Mouse (Mus musculus) cerebellum, adult 2 months (tissue): ENCODE results near the gene Gm12166. TPM values are rescaled to one million over a fixed set of nuclear protein-coding genes. Genes with fewer than 3 reads are reported as not detected.

Experiments used
- DNase-seq, 2 experiments: peaks; one replicate each; pipeline ENCODE4 v3.0.0; 2021
- H3K27ac ChIP-seq: fragments of 200-500 bp; 2 replicates; pipeline ENCODE4 v1.5.1; 2012; ENCODE audit warnings: low read length, control low read depth, inconsistent platforms; ENCODE audit not compliant: insufficient read depth
- H3K27me3 ChIP-seq: fragments of 200-500 bp; 2 replicates; pipeline ENCODE4 v1.6.1; 2012; ENCODE audit warnings: inconsistent platforms, mild to moderate bottlenecking, low read length, moderate library complexity; ENCODE audit not compliant: control insufficient read depth, insufficient read depth
- H3K4me1 ChIP-seq: fragments of 200-500 bp; 2 replicates; pipeline ENCODE4 v1.6.1; 2011; ENCODE audit warnings: low read length; ENCODE audit not compliant: control insufficient read depth, insufficient read depth
- H3K4me3 ChIP-seq: fragments of 200-500 bp; replicated peaks from 2 replicates; pipeline ENCODE3; 2011; ENCODE audit warnings: mild to moderate bottlenecking, low read depth, low read length, control low read depth; ENCODE audit not compliant: insufficient read depth
- CTCF ChIP-seq: fragments of 200-500 bp; IDR thresholded peaks from 2 replicates; pipeline ENCODE4 v1.5.1; 2011; ENCODE audit warnings: low read depth, mild to moderate bottlenecking, control low read depth, low read length, moderate library complexity, borderline replicate concordance; ENCODE audit not compliant: insufficient read depth
- POLR2A ChIP-seq: fragments of 200-500 bp; IDR thresholded peaks from 2 replicates; pipeline ENCODE4 v1.6.1; 2011; ENCODE audit warnings: low read length, control low read depth, borderline replicate concordance; ENCODE audit not compliant: insufficient read depth
- WGBS: fragments of 180-500 bp; shearing (Covaris S2); methylation state at CpG from one replicate; pipeline ENCODE4 v1.1.7; 2018; 5-methylcytosine and 5-hydroxymethylcytosine counted together
- polyA plus RNA-seq: library from polyadenylated mRNA; depleted of rRNA; stranded (reverse); fragments of >200 nt; gene quantifications from 2 replicates; pipeline ENCODE4 v1.2.3, GENCODE M21; 2012

Gm12166 gene
- polyA plus RNA-seq, 1 experiment = 9.0 TPM

- 73% methylated on average over 4 of the region's 4 CpGs for WGBS
- H3K27ac ChIP-seq = no peak overlapping the region
- H3K27me3 ChIP-seq = no peaks in the 10 kb centered on the region; the same call in 1 of the 2 replicates
- H3K4me3 ChIP-seq = no peak overlapping the region
- DNase-seq = no peak
- TF ChIP-seq CTCF = no peak
- no peak for TF ChIP-seq POLR2A
- no peaks in the 10 kb centered on the region for H3K4me1 ChIP-seq
Measured at GRCm38 (mm10) chr11:46089081-46089713, 37.1 kb upstream of the Gm12166 start.

- Histone ChIP-seq H3K4me1 (no peaks in the 10 kb centered on the region), H3K27me3 (no peaks in the 10 kb centered on the region), H3K27ac (no peak overlapping the region), H3K4me3 (no peak overlapping the region)
- TF ChIP-seq CTCF = no peak
- no peak for TF ChIP-seq POLR2A
- DNase-seq = no peak
- WGBS = 78% methylated on average over 3 of the region's 3 CpGs
Measured at GRCm38 (mm10) chr11:46086446-46086845, 34.3 kb upstream of the Gm12166 start.

- no peak overlapping the region for H3K4me3 ChIP-seq
- no peaks in the 10 kb centered on the region for H3K4me1 ChIP-seq
- H3K27me3 ChIP-seq = no peaks in the 10 kb centered on the region
- no peak for DNase-seq
- TF ChIP-seq CTCF = no peak
- no peak for TF ChIP-seq POLR2A
- WGBS = 91% methylated on average over 10 of the region's 10 CpGs
- H3K27ac ChIP-seq = no peak overlapping the region
Measured at GRCm38 (mm10) chr11:46085398-46086163, 33.5 kb upstream of the Gm12166 start.

- TF ChIP-seq POLR2A (no peak), CTCF (no peak)
Measured at GRCm38 (mm10) chr11:46084568-46084967, 32.4 kb upstream of the Gm12166 start.

GRCm38 (mm10) chr11:46083835-46084444 lies 31.8 kb upstream of the Gm12166 start:
- TF ChIP-seq CTCF = no peak
- TF ChIP-seq POLR2A = no peak
- WGBS = 93% methylated on average over 11 of the region's 11 CpGs
- Histone ChIP-seq H3K27ac (0 out of 2 replicates have a peak overlapping the region, but pooled peaks have one; percentile 39), H3K4me1 (no peaks in the 10 kb centered on the region), H3K4me3 (no peak overlapping the region), H3K27me3 (no peaks in the 10 kb centered on the region)
- DNase-seq = no peak

More at GRCm38 (mm10) chr11:46084568-46084967, 32.4 kb upstream of the Gm12166 start:
- no peak for DNase-seq
- Histone ChIP-seq H3K27me3 (no peaks in the 10 kb centered on the region), H3K27ac (0 out of 2 replicates have a peak overlapping the region, but pooled peaks have one; percentile 39), H3K4me1 (no peaks in the 10 kb centered on the region), H3K4me3 (no peak overlapping the region)
- WGBS = 67% methylated on average over 3 of the region's 3 CpGs

GRCm38 (mm10) chr11:46083405-46083804 lies 31.3 kb upstream of the Gm12166 start:
- TF ChIP-seq CTCF = no peak
- no peak for TF ChIP-seq POLR2A
- Histone ChIP-seq H3K4me3 (no peak overlapping the region), H3K27ac (no peak overlapping the region), H3K4me1 (no peaks in the 10 kb centered on the region), H3K27me3 (no peaks in the 10 kb centered on the region)
- 41% methylated on average over 3 of the region's 3 CpGs for WGBS
- DNase-seq = no peak

- H3K27me3 ChIP-seq = no peaks in the 10 kb centered on the region
- 70% methylated on average over 2 of the region's 2 CpGs for WGBS
- H3K4me1 ChIP-seq = no peaks in the 10 kb centered on the region
- DNase-seq = no peak
- H3K4me3 ChIP-seq = no peak overlapping the region
- no peak overlapping the region for H3K27ac ChIP-seq
- no peak for TF ChIP-seq POLR2A
- TF ChIP-seq CTCF = no peak
Measured at GRCm38 (mm10) chr11:46081075-46081474, 29.0 kb upstream of the Gm12166 start.

- no peaks in the 10 kb centered on the region for H3K27me3 ChIP-seq
- 83% methylated on average over 7 of the region's 7 CpGs for WGBS
- H3K4me3 ChIP-seq = no peak overlapping the region
- H3K27ac ChIP-seq = no peak overlapping the region
- no peak for TF ChIP-seq CTCF
- no peak for TF ChIP-seq POLR2A
- H3K4me1 ChIP-seq = no peaks in the 10 kb centered on the region
- no peak for DNase-seq
Measured at GRCm38 (mm10) chr11:46077732-46078375, 25.7 kb upstream of the Gm12166 start.
